Mouse (Mus musculus) bone marrow macrophage, adult 2 months (primary cell): ENCODE measurements at regions not wholly inside any gene's neighbourhood (a gene's known extent, or its start where the extent isn't known, plus 50 kb on each side); places are given as distances from the start of the nearest gene placed in this dataset.

Experiments used
- CTCF ChIP-seq: IDR thresholded peaks from 2 replicates; pipeline ENCODE4 v1.5.1; 2012; ENCODE audit warnings: low read depth, mild to moderate bottlenecking, low read length, moderate library complexity
- POLR2A ChIP-seq: IDR thresholded peaks from 2 replicates; pipeline ENCODE4 v1.6.1; 2012; ENCODE audit warnings: mild to moderate bottlenecking, low read depth, low read length, borderline replicate concordance

DNA sequence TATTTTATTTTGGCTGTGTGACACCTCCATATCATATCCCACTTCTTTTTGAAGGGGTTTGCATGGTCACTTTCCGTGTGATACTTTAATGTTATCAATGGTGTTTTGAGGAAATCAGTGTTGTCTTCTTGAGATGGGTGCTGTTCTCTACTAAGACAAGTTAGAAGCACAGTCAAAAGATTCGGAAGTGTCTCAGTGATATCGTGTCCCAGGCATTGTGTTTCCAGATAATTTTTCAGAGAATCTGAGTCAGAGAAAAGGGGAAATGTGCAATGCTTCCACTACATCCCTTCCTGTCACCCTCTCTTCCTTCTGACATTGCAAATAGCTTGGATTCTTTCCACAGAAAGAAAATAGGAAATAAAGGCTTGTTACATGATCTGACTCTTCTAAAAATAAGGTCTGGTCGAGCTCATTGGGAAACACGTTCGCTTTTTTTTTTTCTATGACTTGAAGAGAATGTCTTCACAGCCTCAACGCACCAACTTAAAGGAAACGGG is 54.6 kb downstream of the Ch25h start:
- no peak for TF ChIP-seq CTCF
- TF ChIP-seq POLR2A = no peak
